Mouse (Mus musculus) neural tube, embryonic 10.5 days (tissue): ENCODE data around the gene Dnajc5.
A peak's percentile ranks its signal among the peaks of the same experiment; 100 is the strongest.

ENCODE experiments used
- DNase-seq: peaks from one replicate; pipeline ENCODE4 v3.0.0-alpha.2; 2017; ENCODE audit warnings: low spot score; ENCODE audit errors: extremely low spot score

The Dnajc5 gene

DNA sequence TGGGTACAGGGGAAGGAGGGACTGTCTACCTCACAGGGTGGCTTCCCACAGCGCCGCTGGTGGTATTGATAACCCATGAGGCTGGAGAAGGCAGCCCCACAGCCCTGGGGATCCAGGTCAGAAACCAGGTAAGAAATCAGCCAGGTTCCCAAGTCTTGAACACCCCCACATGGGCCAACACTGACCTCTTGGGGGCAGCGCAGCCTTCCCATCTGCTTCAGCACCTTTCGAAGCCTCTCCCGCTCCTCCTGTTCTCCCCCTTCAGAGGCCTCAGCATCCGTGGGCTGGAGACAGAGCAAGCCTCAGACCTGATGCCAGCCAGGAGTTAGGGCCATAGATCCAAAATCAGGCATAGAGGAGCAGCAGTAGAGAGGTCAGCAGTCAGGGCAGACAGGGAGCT is 67.5 kb downstream of the Dnajc5 start:
- no peak for DNase-seq

- no peak for DNase-seq
Observed at GRCm38 (mm10) chr2:181588229-181588780, 68.0 kb downstream of the Dnajc5 start.

GRCm38 (mm10) chr2:181589011-181589731 is 68.9 kb downstream of the Dnajc5 start:
- no peak for DNase-seq

- DNase-seq = no peak
Observed at GRCm38 (mm10) chr2:181589732-181590105, 69.4 kb downstream of the Dnajc5 start.

DNA sequence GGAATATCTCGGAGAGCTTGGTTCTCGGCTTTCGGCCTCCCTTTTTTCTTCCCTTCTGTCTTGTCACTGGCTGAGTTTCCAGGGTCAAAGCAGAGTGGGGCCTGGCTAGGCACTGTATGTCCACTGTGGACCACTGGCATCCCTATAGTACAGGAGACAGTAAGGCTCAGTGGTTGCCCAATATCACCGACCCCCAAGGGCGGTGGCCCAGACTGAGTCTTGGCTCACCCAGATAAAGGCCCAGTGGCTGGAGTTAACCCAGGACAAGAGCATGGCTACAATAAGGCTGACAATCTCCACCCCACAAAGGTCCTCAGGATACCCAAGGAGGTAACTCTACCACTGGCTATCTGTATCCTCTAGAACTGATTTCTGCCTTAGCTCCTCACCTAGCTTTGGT is 70.2 kb downstream of the Dnajc5 start:
- no peak for DNase-seq

DNA sequence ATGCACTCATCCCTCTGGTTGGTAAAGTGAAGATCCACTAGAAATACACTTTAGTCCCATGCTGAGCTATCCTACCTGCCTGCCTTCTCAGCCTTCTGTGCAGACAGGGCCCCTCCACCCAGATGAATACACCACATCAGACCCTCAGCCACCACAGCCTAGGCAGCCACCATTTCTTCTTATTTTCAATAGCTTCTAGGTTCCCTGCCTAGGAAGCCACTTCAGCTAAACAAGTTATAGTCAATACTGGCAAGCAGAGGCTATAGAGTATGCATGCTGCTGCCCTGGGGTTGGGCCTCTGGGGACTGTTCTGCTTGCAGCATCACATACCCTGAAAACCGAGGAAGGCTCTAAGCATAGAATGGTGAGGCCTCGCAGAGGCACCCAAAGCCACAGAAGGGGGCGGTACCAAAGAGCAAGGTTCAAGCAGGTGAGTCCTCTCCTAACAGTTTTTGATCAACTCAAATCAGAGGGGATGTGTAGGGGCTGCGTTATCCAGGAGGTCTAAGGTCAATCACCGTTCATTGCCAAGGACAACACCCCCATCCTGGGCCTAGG is 71.3 kb downstream of the Dnajc5 start, which contains the start of gene Prpf6:
Gene Prpf6 (plus strand): TSS at position 341 of the 558 bp plus-strand sequence.
- DNase-seq = no peak

- DNase-seq = peak; percentile 81
Observed at GRCm38 (mm10) chr2:181592231-181593041, 72.2 kb downstream of the Dnajc5 start, which contains the start of gene Zfp512b. Gene Zfp512b, minus strand, starts transcription at chr2:181592803.

GRCm38 (mm10) chr2:181593042-181593421 is 72.7 kb downstream of the Dnajc5 start:
- no peak for DNase-seq

DNA sequence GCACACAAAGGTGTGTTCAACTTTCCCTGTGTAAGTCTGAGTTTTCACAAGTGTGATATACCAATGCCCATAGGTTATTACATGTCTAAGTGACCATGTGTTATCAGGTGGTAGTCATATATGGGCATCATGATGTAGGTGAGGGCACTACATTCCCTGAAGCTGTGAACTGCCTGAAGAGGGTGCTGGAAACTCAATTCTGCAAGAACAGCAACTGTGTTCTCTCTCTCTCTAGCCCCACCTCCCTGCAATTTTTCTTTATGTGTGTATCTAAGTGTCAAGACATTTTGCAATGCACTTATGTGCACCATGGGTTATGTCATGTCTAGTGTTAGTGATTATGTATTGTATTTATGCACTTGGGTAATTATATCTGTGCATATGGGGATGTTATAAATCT is 73.7 kb downstream of the Dnajc5 start:
- DNase-seq = no peak

DNA sequence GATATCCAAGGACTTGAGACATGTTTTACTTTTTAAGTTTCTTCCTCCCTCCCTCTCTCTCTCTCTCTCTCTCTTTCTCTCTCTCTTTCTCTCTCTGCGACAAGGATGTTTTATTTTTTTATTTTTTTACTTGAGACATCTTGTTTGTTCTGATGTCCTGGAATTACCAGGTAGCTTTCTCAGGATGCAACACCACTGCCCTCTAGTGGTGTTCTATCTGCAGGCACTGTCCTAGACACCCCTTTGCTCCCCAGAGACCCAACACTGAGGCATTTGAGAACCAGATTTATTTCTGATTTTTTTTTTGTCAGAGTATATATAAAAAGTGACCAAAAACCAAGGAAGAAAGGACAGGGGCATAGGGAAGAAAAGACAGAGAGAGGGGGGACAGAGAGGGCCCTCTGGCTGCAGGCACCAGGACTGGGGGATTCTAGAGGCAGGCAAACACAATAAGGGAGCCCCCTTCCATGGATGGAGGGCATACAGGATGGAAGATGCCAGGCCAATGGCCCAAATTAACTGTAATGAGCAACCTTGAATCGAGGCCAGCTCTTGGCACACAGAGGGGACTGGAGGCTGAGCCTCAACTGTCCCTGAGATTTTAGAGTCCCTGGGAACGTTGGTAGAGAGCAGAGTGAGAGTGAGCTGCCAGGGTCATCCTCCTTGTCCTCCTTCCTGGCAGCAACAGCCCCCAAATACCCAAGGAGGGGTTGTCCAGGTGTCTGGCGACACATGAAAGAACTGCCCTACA is 74.8 kb downstream of the Dnajc5 start:
- no peak for DNase-seq

DNA sequence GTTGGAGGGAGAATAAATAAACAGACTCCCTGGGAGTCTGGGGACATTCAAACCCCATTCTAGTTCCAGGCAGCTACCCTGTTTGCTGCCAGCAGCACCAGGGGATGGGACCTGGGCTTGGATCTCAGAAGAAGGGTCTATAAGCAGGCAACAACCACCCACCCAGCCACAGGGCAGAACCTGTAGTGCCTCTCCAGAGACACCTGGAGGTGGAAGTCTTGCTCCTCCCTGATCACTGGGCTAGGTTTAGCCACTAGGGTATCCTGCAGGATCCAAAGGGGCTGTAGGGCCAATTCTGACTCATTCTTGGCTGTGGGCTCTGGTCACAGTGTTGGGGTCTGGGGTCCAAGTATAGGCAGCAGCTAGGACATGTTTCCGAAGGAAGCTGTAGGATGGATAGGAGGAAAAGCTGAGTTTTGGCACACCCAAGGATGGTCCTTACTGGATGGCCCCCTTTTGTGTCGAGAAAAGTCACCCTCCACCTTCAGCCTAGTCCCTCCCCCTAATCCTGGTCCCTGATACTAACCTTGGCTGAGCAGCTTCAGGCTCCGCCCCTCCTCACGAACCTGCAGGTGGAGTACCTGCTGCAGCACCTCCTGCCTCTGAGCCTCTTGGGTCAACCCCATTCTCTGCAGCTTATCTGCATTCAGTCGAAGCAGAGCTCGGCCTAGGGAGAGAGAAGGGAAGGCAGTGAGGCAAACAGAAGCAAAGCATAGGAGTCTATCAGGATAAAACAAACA is 76.1 kb downstream of the Dnajc5 start:
- no peak for DNase-seq

GRCm38 (mm10) chr2:181597378-181598061 is 77.2 kb downstream of the Dnajc5 start:
- no peak for DNase-seq

DNA sequence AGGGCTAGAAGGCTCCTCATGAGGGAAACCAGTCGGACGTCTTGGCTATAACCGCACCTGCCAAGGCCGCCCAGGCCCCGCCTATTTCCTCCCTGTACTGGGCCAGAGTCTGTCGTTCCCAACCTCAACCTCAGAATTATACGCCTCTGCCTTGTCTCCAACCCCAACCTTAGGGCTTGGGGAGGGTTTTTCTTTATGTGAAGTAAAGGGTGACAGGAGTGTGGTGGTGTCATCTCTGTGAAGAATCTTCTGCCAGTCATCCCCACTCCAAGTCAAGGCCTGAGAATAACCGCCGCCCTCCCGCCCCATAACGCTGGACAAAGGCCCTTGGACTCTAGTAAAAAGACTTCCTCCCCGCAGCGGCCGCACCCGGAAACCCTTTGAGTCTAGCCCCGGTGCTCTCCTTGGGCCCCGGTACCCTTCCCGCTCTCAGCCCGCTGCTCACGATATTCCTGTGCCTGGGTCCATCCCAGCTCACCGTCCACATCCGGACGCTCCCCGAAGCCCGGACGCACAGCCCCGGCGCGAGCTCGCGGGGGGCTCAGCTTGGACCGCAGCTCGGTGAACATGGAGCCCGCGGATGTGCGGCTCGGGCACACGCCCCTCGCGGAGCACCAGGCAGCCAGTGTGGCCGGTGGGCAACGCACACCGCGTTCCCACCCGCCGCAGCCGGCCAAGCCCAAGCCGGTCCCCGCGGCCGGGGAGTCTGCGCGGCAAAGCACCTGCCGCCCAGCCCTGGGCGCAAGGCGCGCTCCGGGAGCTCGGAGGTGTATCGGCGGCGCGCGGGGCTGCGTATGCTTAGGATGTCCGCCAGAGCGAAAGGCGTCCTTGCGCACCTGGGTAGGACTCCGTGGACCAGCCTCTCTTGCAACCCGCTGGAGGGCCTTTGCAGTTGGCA is 78.4 kb downstream of the Dnajc5 start, which contains the start of gene Samd10:
Gene Samd10 (minus strand): TSS at position 759 of the 898 bp plus-strand sequence.
- peak; percentile 76 for DNase-seq

GRCm38 (mm10) chr2:181600226-181600758 is 80.0 kb downstream of the Dnajc5 start:
- DNase-seq = no peak

DNA sequence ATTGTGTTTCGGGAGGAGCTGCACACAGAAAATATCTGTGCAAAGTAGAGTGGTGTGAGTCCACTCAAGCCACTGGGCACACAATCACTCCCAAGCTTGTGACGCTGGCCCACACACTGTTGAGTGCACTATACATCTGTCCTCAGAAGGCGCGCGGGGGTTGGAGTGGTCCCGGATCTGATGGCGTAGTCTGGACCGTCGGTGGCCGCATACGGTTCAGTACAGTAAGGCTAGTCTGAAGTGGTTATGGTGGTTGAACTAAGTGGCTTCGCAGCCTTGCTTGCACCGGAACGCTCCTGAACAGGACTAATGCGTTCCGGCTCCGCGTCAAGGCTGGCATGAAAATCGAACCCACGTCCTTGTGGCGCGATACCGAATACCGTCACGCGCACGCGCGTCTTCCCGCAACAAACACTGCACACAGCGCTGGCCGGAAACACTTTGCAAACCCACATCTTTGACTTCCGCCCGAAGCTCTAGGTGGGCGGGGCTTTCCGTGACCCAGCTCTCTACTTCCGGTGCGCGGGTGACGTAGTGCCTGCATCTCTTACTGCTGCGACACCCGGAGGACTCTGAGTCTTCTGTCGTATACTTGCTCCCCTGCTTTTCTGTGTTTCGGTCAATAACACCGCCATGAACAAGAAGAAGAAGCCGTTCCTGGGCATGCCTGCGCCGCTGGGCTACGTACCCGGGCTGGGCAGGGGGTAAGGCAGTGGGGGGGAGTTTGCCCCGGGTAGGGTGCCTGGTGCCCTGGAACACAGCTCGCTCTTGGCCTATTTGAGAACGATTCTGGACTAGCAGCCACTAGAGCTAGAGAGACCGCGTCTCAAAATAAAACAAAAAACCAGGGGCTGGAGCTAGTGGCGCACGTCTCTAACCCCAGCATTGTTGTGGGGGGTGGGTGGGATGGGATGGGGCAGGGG is 80.8 kb downstream of the Dnajc5 start:
- DNase-seq = peak; percentile 96

DNA sequence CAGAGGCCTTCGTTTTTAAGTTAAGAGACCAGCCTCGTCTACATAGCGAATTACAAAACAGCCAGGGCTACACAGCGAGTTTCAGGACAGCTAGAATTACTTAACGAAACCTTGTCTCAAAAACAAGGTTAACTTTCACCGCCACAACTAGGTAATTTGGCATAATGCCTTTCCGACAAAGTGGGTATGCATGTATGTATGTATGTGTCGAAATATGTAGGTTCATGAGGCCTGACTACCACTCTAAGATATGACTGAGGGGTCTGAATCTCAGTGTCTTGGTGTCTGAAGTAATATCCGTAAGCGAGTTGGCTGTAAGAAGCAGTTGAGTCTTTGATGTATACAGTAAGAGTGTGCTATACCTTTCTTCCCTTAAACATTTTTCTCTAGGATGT is 81.5 kb downstream of the Dnajc5 start:
- DNase-seq = no peak

GRCm38 (mm10) chr2:181602367-181602766 is 82.1 kb downstream of the Dnajc5 start:
- no peak for DNase-seq
